Mouse (Mus musculus) lung, postnatal 0 days (tissue): Measurements from ENCODE around the gene Tmem163.
A peak's percentile ranks its signal among the peaks of the same experiment; 100 is the strongest.

Experiments
- CTCF ChIP-seq: IDR thresholded peaks from 2 replicates; pipeline ENCODE4 v1.5.1; 2016; ENCODE audit warnings: antibody characterized with exemption, mild to moderate bottlenecking
- EP300 ChIP-seq: IDR thresholded peaks from 2 replicates; pipeline ENCODE4 v1.6.1; 2016; ENCODE audit warnings: antibody characterized with exemption, mild to moderate bottlenecking, control low read depth

GRCm38 (mm10) chr1:127586156-127586555 lies 93.2 kb downstream of the Tmem163 start:
- TF ChIP-seq CTCF (no peak), EP300 (peak; percentile 74; the same call in 1 of the 2 replicates)
